Mouse (Mus musculus) CD8-positive naive resting alpha-beta T cell, adult 2 months (primary cell): ENCODE measurements around the gene Tmem62.
"Not testable (repeated sequence)": the region's sequence is repeated elsewhere in the genome, so short reads cannot be mapped to it uniquely, and the experiment has no call there.

Experiments used
- DNase-seq, 2 experiments: peaks; one replicate each; pipeline ENCODE4 v3.0.0; 2022; ENCODE audit warnings: low read depth in 2 of 2, low spot score in 2 of 2

The Tmem62 gene

DNA sequence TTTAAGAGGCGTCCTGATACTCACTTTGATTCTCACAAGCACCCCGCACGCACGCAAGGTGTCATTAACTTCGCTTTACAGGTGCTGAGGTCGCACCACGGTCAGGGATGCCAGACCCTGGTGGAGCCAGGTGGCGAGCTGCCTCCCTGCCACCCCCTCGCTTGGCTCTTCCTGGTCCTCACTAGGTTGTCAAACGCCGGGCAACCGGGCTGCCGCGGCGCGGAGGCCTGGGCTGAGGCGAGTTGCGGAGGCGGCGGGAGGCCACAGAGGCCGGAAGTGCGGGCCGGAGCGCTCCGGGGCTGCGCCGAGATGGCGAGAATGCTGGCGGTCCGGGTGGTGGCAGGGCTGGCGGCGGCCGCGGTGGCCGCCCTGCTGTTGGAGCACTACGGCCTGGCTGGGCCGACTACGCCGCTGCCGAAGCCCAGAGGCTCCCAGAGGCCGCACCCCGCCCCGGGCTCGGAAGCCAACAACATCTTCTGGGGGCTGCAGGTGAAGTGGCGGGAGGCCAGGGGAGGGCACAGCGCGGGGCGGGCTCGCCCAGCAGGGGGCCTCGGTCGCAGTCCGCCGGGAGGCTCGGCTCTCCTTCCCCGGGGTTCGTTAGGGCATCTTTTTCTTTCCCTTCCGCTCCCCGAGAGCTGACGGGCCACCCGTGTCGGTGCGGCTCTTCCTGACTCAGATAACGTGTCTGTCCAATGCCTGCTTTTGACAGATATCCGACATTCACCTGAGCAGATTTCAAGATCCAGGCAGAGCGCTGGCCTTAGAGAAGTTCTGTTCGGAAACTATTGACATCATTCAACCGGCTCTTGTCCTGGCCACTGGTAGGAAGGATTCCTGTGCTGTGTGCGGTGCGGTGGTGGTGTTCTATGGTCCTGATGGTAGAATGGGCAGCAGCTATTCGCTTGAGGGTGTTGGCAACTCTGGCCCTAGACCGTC, at the start of gene Tmem62:
Gene Tmem62 (plus strand): TSS at position 28 of the 936 bp plus-strand sequence.
- DNase-seq = peak; percentile 65 to 68

DNA sequence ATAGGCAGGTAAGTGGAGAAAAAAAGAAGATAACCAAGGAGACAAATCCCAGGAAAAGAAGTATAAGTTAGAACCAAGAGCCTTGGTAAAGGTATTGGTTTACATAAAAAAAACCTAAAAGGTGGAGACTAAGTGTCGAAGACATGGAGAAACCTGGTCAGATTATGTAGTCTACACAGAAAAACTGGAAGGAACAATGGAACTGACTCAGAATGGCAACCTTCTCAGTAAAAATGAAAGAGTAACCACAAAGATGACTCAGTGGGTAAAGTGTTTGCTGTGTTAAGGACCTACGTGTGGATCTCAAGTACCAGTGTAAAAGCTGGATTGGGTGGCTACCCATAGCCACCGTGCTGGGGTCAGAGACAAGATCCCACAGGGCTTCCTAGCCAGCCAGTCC, 43.8 kb upstream of the Tmem62 start:
- DNase-seq = no peak

DNA sequence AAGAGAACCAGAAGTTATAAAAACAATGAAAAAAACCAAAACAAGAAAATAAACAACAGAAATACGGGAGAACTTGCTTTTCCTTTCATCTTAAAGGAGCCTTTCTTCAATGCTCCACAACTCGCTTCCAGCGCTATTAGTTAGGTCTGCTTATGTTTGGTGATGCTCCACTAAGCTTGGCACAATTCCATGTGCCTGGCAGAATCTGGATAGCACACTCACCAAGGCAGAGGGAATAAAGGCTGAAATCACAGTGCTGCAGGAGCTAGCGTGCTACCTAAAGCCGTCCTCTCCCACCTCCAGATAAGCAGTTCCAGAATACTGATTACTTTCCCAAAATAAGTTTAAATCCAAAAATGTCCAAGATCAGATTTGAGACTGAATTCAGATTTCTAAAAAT, 25.6 kb upstream of the Tmem62 start:
- no peak for DNase-seq

DNA sequence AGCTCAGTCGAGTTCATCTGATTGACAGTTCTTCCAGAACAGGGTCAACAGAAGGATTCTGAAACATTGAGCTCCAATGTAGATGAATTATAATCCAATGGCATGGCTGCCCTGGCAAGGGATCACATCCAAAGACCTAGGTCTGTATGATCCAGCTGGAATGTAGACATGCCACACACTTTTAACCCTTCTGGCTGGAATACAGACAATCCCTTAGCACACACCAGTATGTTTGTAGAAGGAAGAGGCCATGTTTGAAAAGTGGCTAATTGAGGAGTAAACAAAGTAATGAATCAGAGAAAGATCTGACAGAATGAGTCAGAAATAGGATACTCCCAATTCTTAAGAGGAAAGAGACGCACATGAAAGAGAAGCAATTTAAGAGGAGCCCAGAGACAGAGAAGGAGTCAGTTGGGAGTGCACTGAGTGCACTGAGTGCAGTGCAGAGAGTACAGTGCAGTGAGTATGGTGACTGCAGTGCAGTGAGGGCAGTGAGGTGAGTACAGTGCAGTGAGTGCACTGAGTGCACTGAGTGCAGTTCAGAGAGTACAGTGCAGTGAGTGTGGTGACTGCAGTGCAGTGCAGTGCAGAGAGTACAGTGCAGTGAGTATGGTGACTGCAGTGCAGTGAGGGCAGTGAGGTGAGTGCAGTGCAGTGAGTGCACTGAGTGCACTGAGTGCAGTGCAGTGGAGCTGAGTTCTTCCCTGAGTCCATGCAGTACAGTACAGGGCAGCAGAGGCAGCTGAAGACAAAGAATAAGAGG, 24.5 kb upstream of the Tmem62 start:
- DNase-seq = no peak

DNA sequence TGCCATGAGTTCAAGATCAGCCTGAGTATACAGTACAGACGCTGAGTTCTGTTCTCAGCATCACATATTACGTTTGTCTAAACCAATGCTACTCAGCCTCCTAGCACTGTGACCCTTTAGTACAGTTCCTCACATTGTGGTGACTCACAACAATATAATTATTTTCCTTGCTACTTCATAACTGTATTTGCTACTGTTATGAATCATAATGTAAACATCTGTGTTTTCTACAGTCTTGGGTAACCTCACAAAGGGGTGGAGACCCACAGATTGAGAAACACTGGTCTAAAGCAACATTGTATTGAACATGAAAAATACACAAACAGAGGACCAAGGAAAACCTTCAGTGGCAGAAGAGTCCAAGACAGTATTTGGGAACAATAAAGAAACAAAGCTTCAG, 17.5 kb upstream of the Tmem62 start:
- no peak for DNase-seq

DNA sequence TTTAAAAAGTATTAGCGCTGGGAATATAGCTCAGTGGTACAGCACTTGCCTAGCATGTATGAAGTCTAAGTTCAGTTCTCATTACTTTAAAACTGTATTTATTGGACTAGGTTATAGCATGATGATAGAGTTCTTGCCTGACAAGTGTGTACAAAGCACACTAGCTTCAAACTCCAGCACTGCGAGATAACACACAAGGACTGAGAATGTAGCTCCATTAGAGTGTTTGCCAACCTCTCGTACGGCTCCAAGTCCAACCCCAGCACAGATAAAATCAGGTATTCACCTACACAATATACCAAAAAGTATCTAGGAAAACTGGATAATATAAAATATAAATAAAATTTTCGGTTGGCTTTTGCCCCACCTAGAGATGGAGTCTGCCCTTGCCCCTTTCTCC, 17.0 kb upstream of the Tmem62 start:
- no peak for DNase-seq

DNA sequence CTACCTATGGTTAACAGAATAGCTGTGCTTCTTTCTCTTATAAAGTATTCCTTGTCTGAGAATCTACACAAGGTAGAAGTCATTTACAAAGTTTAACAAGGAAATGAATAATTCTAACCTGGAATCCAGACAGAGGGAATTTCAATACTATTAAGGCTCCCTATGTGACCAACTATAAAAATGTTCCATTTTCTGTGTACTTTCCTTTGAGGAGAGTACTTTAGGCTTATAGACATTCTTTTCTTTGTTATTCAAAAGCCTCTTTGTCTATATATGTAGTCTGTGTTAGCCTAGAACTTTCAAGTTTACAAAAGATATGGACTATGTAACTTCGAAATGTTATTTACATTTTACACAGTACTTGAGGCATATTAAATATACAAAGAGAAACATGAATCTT, 16.6 kb upstream of the Tmem62 start:
- DNase-seq = no peak

DNA sequence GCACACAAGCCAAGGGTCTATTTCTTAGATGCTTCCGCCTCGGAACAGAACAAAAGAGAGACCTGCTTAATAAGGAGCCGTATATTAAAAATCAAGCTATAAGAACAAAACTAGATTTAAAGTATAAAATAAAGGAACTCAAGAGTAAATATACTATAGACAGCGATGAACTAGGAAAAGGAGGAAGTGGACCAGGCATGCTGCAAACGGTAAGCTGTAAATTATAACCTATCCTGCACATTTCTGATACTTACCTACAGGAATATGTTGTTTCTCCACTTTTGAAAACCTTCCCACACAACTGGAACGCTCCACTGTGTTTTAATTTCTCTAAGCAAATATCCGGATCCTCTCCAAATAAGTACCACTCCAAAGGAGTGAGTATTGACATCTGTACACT, 13.7 kb upstream of the Tmem62 start:
- DNase-seq = no peak

DNA sequence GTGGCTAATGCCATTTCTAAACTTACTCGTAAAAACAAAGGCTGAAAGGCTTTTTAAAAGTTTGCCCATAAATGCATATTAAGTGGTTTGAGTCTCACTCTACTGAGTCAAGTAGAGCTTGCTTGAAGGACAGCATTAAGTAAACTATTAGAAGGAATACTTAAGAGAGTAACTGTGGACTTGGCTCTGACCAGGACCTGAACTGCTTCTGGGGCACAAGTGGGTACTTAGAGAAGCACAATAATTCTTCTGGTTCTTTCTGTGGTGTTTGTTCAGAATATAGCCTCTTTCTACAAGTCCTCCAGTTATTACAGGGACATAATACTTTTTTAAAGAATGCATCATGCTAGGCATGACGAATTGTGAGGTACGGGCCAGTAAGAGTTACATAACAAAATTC, 11.3 kb upstream of the Tmem62 start:
- no peak for DNase-seq

DNA sequence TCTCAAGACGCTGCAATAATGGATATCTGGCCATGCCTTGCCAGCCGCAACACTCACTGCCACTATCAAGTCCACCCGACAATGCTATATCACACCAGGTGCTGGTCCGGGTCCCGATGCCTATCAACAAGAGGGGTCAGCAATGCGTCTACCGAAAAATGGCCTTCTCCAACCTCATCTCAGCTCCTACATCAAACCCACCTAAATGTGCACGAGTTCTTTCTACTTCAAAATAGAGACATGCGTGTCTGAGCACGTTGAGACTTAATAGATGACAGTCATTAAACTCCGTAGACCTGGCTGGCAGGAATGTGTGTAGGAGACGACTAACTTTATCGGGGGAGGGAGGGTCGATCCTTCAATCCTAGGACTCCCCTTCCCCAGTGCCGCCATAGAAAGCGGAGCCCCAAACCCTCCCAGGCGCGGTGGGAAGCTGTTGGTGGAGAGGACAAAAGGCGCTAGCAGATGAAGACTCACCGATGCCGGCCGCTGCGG, 6.7 kb upstream of the Tmem62 start:
- DNase-seq = no peak

DNA sequence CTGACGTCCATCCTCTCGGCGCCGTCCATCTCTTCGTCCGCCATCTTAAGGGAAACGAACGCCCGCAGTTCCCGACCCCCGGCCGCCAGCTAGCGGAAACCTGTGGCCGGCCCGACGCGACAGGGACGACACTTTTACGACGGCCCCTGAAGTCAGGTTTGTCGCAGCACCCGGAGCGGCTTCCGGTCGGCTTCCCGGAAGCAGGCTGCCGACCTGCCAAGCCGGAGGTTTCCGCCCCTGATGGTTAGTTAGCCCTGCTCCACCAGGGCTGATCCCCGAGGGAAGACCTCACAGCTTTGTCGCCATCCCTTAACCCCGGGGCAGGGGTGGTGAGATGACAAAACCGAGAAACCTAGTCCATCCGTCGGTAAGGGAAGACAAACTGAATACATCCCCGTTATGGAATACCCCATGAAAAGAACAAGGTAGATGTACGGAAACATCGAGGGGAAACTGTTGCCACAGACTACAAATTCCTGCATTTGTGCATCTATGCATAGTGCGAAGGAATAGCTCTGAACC, 6.2 kb upstream of the Tmem62 start, which contains the start of gene Ubr1:
Gene Ubr1 (minus strand): TSS at position 157 of the 522 bp plus-strand sequence.
- peak; percentile 83 to 84 for DNase-seq

DNA sequence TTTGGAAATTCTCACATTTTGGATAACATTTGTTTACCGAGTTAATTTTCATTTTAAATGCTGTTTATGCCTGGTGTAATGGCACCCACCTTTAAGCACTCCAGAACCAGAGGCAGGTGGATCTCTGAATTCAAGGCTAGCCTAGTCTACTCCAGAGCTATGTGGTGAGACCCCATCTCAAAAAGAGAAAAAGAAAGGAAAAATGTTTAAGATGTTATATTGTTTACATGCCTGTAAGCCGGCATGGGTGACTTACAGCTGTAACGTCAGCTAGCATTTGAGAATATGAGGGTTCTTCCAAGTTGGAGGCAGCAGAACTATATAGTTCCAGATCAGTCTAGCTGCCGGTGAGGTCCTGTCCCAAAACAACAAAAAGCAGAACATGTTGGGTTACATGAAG, 5.1 kb upstream of the Tmem62 start:
- DNase-seq = no peak

DNA sequence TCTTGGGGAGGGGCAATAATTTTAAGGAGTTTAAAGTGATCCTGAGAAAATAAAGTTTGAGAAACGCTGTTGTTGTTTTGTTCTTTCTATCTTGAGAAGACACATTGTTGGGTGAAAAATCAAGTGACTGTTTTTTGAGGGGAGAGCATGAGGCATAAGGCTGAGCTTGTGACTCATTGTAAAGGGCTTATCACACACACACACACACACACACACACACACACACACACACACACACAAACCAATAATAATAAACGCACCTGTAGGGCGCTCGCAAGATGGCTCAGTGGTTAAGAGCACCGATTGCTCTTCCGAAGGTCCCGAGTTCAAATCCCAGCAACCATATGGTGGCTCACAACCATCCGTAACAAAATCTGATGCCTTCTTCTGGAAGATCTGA, 4.6 kb upstream of the Tmem62 start:
- not testable (repeated sequence) for DNase-seq

DNA sequence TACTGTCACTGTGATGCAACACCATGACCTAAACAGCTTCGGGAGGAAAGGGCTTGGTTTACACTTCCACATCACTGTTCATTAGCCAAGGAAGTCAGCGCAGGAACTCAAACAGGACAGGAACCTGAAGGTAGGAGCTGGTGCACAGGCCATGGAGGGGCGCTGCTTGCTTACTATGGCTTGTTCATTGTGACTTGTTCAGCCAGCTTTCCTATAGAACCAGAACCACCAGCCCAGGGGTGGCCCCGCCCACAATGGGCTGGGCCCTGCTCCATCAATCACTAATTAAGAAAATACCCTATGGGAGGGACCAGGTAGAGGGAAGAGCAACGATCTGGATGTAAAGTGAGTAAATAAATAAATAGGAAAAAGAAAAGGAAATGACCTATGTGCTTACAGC, 3.9 kb upstream of the Tmem62 start:
- DNase-seq = no peak

DNA sequence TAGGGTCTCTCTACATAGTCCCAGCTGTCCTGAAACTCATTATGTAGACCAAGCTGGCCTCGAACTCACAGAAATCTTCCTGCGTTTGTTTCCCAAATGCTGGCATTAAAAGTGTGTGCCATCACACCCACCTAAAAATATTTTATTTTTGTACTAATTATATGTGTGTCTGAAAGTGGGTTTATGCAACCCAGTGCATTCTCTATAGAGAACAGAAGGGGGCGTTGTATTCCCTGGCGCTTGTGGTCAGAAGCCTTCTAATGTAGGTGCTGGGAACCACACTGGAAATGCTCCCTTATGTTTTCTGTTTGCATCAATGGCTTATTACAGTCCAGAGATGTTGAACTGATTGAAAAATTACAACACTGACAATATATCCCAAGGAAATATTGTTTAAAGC, 509 bp upstream of the Tmem62 start:
- DNase-seq = no peak

DNA sequence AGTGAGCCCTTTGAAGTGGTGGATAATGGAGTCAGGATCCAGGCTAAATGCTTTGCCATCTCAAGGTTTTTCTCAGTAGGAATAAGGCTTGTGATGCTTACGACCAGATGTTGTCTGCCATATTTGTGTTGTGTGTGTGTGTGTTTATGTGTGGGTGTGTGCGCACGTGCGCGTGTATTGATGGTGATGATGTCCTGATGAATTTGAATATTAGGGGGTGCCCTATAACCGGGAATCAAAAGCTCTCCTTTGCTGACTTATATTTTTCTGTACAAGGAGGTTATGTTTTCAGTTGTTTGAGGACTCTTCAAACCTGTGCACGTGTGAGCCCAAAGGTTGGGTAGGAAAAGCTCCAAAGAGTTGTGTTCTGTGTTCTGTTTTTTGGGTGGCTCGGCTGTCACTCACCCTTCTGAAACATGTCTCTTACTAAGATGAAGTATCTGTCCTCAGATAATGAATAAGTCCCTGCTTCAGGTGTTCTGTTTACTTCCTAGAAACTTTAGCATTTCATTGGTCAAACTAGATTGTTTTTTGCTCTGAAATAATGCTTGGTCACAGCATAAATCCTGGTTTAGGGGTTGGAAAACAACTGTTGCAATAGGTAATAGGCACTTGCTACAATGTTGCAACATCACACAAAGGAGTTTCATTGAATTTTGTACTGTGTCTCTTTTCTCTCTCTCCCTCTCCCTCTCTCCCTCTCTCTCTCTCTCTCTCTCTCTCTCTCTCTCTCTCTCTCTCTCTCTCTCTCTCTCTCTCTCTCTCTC, 1.3 kb downstream of the Tmem62 start:
- DNase-seq = no peak

DNA sequence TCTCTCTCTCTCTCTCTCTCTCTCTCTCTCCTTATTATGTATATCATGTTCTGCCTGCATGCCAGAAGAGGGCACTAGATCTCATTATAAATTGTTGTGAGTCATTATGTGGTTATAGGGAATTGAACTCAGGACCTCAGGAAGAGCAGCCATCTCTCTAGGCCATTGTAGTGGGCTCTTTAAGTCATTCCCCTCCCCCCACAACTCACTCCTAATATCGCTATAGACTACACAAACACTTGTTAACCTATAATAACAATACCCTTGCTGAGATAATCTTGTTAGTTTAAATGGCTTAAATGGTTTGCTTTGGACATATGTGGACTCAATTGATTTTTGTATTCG, 1.8 kb downstream of the Tmem62 start:
- DNase-seq = no peak

DNA sequence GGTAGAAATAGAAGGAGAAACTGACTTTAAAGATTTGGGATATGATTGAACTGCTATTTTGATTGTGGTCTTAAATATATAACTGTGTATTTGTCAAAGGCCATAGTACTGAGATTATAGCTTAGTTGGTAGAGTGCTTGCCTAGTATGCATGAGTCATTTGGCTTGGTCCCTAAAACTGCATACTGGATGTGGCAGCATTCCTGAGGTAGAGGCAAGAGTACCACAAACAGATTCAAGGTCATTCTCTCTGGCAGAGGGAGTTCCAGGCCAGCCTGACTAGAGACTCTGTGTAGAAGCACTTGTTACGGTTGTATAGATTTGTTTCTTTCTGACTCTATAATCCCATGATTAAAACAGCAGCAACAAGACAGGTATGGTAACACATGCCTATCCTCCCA, 3.0 kb downstream of the Tmem62 start:
- DNase-seq = no peak

DNA sequence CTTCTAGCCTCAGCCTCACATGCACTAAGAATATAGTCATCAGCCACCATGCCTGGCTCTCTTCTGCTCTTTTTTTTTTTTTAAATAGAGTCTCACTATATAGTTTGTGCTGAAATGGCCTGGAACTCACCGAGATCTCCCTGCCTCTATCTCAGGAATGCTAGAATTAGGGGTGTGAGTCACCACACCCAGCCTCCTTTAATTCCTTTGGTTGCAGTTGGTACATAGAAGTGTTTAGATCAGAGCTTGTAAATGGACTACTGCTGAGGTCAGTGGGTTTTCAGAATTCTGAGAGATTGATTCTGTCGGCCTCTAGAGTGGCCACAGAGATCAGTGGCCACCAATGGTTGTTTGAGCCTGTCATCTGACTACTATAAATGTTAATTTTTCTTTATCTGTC, 4.0 kb downstream of the Tmem62 start:
- no peak for DNase-seq

DNA sequence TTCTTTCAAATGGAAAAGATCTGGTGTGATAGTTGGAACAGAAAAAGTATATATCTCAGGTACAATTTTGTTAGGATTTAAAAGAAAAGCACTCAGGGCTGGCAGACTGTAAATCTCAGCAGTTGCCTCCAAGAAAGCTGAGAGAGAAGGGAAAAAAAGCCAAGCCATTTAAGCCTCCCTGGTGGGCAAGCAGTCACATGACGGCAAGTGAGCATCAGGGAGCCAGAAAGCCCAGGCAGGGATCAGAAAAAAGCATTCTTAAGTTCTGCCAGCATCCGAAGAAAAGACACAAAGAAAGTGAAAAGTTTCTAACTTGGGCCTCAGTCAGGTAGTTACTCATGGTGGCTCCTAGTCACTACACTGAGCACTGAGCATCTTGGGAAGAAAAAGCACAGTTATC, 6.8 kb downstream of the Tmem62 start:
- DNase-seq = no peak

DNA sequence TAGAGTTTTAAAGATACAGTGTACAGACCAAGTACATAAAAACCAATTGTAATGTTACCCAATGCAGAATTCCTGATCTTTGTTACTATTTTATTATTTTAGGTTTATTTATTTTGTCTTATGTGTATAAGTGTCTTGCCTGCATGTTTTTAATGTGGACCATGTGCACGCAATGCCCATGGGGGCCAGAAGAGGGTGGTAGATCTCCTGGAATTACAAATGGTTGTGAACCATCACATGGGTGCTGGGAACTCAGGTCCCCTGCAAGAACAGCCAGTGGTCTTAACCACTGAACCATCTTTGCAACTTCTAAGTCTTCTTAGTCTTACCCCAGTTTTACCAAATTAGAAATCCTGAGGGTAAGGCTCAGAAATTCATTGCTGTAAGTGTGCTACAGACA, 8.4 kb downstream of the Tmem62 start:
- no peak for DNase-seq
